ENCODE assay signal across 15 mouse cellular contexts in genomic region chr9:44250445-44250844, GRCm38 (mm10). TPM values are rescaled to one million over a fixed set of nuclear protein-coding genes. Genes with fewer than 3 reads are reported as not detected.
DNase-seq lines count a peak whose midpoint lies in the region; ATAC-seq and TF ChIP-seq lines count a peak whose summit lies in the region.
"Had no signal": no experiment of that assay in that cellular context is flagged by ENCODE, and none has a peak within 500 bp of the region (broad histone marks: within the 10 kb centered on the region; RNA-seq: fewer than 3 reads in every experiment).

No protein-coding gene starts in this region.

- H3K9me3 ChIP-seq in forebrain, embryonic 13.5 days (replicated peaks) = no peaks in the 10 kb centered on the region
- no peaks in the 10 kb centered on the region for H3K9me3 ChIP-seq in forebrain, embryonic 12.5 days
- H3K9me3 ChIP-seq in kidney, embryonic 16.5 days (ENCODE audit: low read length) = no peaks in the 10 kb centered on the region
- no peaks in the 10 kb centered on the region for H3K9me3 ChIP-seq in neural tube, embryonic 14.5 days (ENCODE audit: control insufficient read depth, low read length)
- H3K9me3 ChIP-seq: limb, embryonic 10.5 days; liver, embryonic 15.5 days had no signal

- TF ChIP-seq CTCF in olfactory bulb, adult 2 months (IDR thresholded peaks at IDR 0.05; ENCODE audit: insufficient read depth, low read depth, low read length) = no peak

- peak overlapping the region; percentile 31; the same call in 1 of the 2 replicates for H3K27ac ChIP-seq in forebrain, embryonic 13.5 days
- no peak overlapping the region for H3K27ac ChIP-seq in forebrain, embryonic 12.5 days
- no peak overlapping the region for H3K27ac ChIP-seq in kidney, embryonic 16.5 days (ENCODE audit: low read length)
- no peak overlapping the region for H3K27ac ChIP-seq in neural tube, embryonic 14.5 days (ENCODE audit: low read depth, low read length)
- 0 out of 2 replicates have a peak overlapping the region, but pooled peaks have one; percentile 43 for H3K27ac ChIP-seq in olfactory bulb, adult 2 months (ENCODE audit: insufficient read depth, low read depth, low read length)
- H3K27ac ChIP-seq: liver, embryonic 15.5 days had no signal

- TF ChIP-seq POLR2A in olfactory bulb, adult 2 months (IDR thresholded peaks at IDR 0.05; ENCODE audit: insufficient read depth, low read depth, low read length) = no peak

- DNase-seq in kidney, postnatal 14 days = no peak
- DNase-seq in neural tube, embryonic 10.5 days (ENCODE audit: extremely low spot score, low spot score) = no peak
- DNase-seq in lung, postnatal 36 days = no peak
- DNase-seq: cerebellum, adult 2 months; gastrocnemius, adult 2 months; heart, postnatal 4 days; right cerebral cortex, postnatal 14 days had no signal

- H3K36me3 ChIP-seq in forebrain, embryonic 13.5 days (ENCODE audit: poor library complexity, severe bottlenecking) = no peaks in the 10 kb centered on the region
- H3K36me3 ChIP-seq in forebrain, embryonic 12.5 days (replicated peaks) = no peaks in the 10 kb centered on the region
- H3K36me3 ChIP-seq in kidney, embryonic 16.5 days (ENCODE audit: insufficient read depth, low read length) = no peaks in the 10 kb centered on the region
- H3K36me3 ChIP-seq in neural tube, embryonic 14.5 days (ENCODE audit: control insufficient read depth, insufficient read depth, low read length) = no peaks in the 10 kb centered on the region
- H3K36me3 ChIP-seq: limb, embryonic 10.5 days; liver, embryonic 15.5 days had no signal

- peaks cover 5% of the 10 kb centered on the region; the same call in 1 of the 2 replicates for H3K27me3 ChIP-seq in forebrain, embryonic 13.5 days
- peaks cover 18% of the 10 kb centered on the region; the same call in 1 of the 2 replicates for H3K27me3 ChIP-seq in forebrain, embryonic 12.5 days
- no peaks in the 10 kb centered on the region for H3K27me3 ChIP-seq in kidney, embryonic 16.5 days (ENCODE audit: insufficient read depth, low read length)
- no peaks in the 10 kb centered on the region for H3K27me3 ChIP-seq in neural tube, embryonic 14.5 days (ENCODE audit: control insufficient read depth, insufficient read depth, low read length)

- H3K4me3 ChIP-seq in forebrain, embryonic 13.5 days = no peak overlapping the region
- H3K4me3 ChIP-seq in forebrain, embryonic 12.5 days (replicated peaks) = no peak overlapping the region
- H3K4me3 ChIP-seq in kidney, embryonic 16.5 days (ENCODE audit: low read length) = peak overlapping the region; percentile 19
- no peak overlapping the region for H3K4me3 ChIP-seq in neural tube, embryonic 14.5 days (ENCODE audit: low read depth, low read length)
- H3K4me3 ChIP-seq in olfactory bulb, adult 2 months (ENCODE audit: insufficient read depth, low read depth, low read length) = no peak overlapping the region
- H3K4me3 ChIP-seq: erythroblast, embryonic 14.5 days; liver, embryonic 15.5 days had no signal

- H3K4me2 ChIP-seq in forebrain, embryonic 13.5 days = no peak overlapping the region; the same call in 1 of the 2 replicates
- H3K4me2 ChIP-seq in forebrain, embryonic 12.5 days = no peak overlapping the region
- peak overlapping the region; percentile 46 for H3K4me2 ChIP-seq in kidney, embryonic 16.5 days (replicated peaks; ENCODE audit: low read depth, low read length)
- no peak overlapping the region for H3K4me2 ChIP-seq in neural tube, embryonic 14.5 days (ENCODE audit: low read depth, low read length)

- ATAC-seq in forebrain, embryonic 13.5 days = no peak
- ATAC-seq in forebrain, embryonic 12.5 days (ENCODE audit: low FRiP score) = no peak
- ATAC-seq in kidney, embryonic 16.5 days (ENCODE audit: low FRiP score, low TSS enrichment) = peak; percentile 47; the same call in 1 of the 2 replicates
- peak; percentile 33; the same call in 1 of the 2 replicates for ATAC-seq in neural tube, embryonic 14.5 days (ENCODE audit: low read depth)

- WGBS in forebrain, embryonic 13.5 days = 41% methylated on average over 4 of the region's 4 CpGs
- WGBS in forebrain, embryonic 12.5 days = 55% methylated on average over 4 of the region's 4 CpGs
- WGBS in kidney, embryonic 16.5 days = 39% methylated on average over 4 of the region's 4 CpGs
- 35% methylated on average over 4 of the region's 4 CpGs for WGBS in neural tube, embryonic 14.5 days
- WGBS in olfactory bulb, adult 2 months = 18% methylated on average over 4 of the region's 4 CpGs

- peaks cover 49% of the 10 kb centered on the region for H3K4me1 ChIP-seq in forebrain, embryonic 13.5 days
- peaks cover 46% of the 10 kb centered on the region for H3K4me1 ChIP-seq in forebrain, embryonic 12.5 days
- H3K4me1 ChIP-seq in kidney, embryonic 16.5 days (ENCODE audit: insufficient read depth, low read length) = peaks cover 26% of the 10 kb centered on the region
- peaks cover 16% of the 10 kb centered on the region for H3K4me1 ChIP-seq in neural tube, embryonic 14.5 days (ENCODE audit: control insufficient read depth, insufficient read depth, low read length)
- H3K4me1 ChIP-seq in olfactory bulb, adult 2 months (ENCODE audit: control insufficient read depth, insufficient read depth, low read length) = peaks cover 49% of the 10 kb centered on the region

- 0 out of 2 replicates have a peak overlapping the region, but pooled peaks have one; percentile 16 for H3K9ac ChIP-seq in forebrain, embryonic 13.5 days
- H3K9ac ChIP-seq in forebrain, embryonic 12.5 days = no peak overlapping the region
- 0 out of 2 replicates have a peak overlapping the region, but pooled peaks have one; percentile 10 for H3K9ac ChIP-seq in kidney, embryonic 16.5 days (replicated peaks; ENCODE audit: low read length)
- H3K9ac ChIP-seq in neural tube, embryonic 14.5 days (replicated peaks; ENCODE audit: low read depth, low read length) = no peak overlapping the region
- H3K9ac ChIP-seq: liver, embryonic 15.5 days had no signal

RNA-seq across cellular contexts. Expression of gene Pdzd3, which starts 0.8 kb away (rescaled TPM):
- polyA plus RNA-seq in forebrain, embryonic 13.5 days (2015; fragmentation: Nextera tagmentation; extraction: Ambion mirVana) = 0.39 and 0.40 TPM in 2 replicates
- 0.23 and 0.31 TPM in 2 replicates for polyA plus RNA-seq in forebrain, embryonic 12.5 days (2016; fragmentation: Nextera tagmentation; extraction: Ambion mirVana)
- 13.3 and 14.1 TPM in 2 replicates for polyA plus RNA-seq in kidney, embryonic 16.5 days (2015; fragmentation: Nextera tagmentation; extraction: Ambion mirVana)
- 0.12 and 0.23 TPM in 2 replicates for polyA plus RNA-seq in neural tube, embryonic 14.5 days (2014; fragmentation: Nextera tagmentation; extraction: Ambion mirVana)
- not detected in 2 replicates for polyA plus RNA-seq in olfactory bulb, adult 2 months (2012; ENCODE audit: insufficient read depth, insufficient read length, low replicate concordance, missing spikeins)
- polyA plus RNA-seq: erythroblast, embryonic 14.5 days; limb, embryonic 10.5 days; liver, embryonic 15.5 days had no signal

RNA-seq across cellular contexts. Expression of gene Ccdc153, which starts 10.0 kb away (rescaled TPM):
- not detected in 2 replicates for polyA plus RNA-seq in forebrain, embryonic 13.5 days (2015; fragmentation: Nextera tagmentation; extraction: Ambion mirVana)
- polyA plus RNA-seq in forebrain, embryonic 12.5 days (2016; fragmentation: Nextera tagmentation; extraction: Ambion mirVana) = not detected in 2 replicates
- polyA plus RNA-seq in kidney, embryonic 16.5 days (2015; fragmentation: Nextera tagmentation; extraction: Ambion mirVana) = not detected in 2 replicates
- polyA plus RNA-seq in neural tube, embryonic 14.5 days (2014; fragmentation: Nextera tagmentation; extraction: Ambion mirVana) = not detected in 2 replicates
- not detected in 2 replicates for polyA plus RNA-seq in olfactory bulb, adult 2 months (2012; ENCODE audit: insufficient read depth, insufficient read length, low replicate concordance, missing spikeins)
- polyA plus RNA-seq: erythroblast, embryonic 14.5 days; limb, embryonic 10.5 days; liver, embryonic 15.5 days had no signal

RNA-seq across cellular contexts. Expression of gene Cbl, which starts 16.6 kb away (rescaled TPM):
- polyA plus RNA-seq in forebrain, embryonic 13.5 days (2015; fragmentation: Nextera tagmentation; extraction: Ambion mirVana) = 25.2 and 26.4 TPM in 2 replicates
- polyA plus RNA-seq in forebrain, embryonic 12.5 days (2016; fragmentation: Nextera tagmentation; extraction: Ambion mirVana) = 28.7 and 34.3 TPM in 2 replicates
- 17.6 and 24.0 TPM in 2 replicates for polyA plus RNA-seq in kidney, embryonic 16.5 days (2015; fragmentation: Nextera tagmentation; extraction: Ambion mirVana)
- polyA plus RNA-seq in neural tube, embryonic 14.5 days (2014; fragmentation: Nextera tagmentation; extraction: Ambion mirVana) = 19.7 and 22.6 TPM in 2 replicates
- polyA plus RNA-seq in olfactory bulb, adult 2 months (2012; ENCODE audit: insufficient read depth, insufficient read length, low replicate concordance, missing spikeins) = 80.7 and 279 TPM in 2 replicates

RNA-seq across cellular contexts. Expression of gene Nlrx1, which starts 18.0 kb away (rescaled TPM):
- 4.4 and 4.5 TPM in 2 replicates for polyA plus RNA-seq in forebrain, embryonic 13.5 days (2015; fragmentation: Nextera tagmentation; extraction: Ambion mirVana)
- 4.6 and 5.2 TPM in 2 replicates for polyA plus RNA-seq in forebrain, embryonic 12.5 days (2016; fragmentation: Nextera tagmentation; extraction: Ambion mirVana)
- polyA plus RNA-seq in kidney, embryonic 16.5 days (2015; fragmentation: Nextera tagmentation; extraction: Ambion mirVana) = 6.6 and 7.9 TPM in 2 replicates
- polyA plus RNA-seq in neural tube, embryonic 14.5 days (2014; fragmentation: Nextera tagmentation; extraction: Ambion mirVana) = 3.7 and 4.5 TPM in 2 replicates
- polyA plus RNA-seq in olfactory bulb, adult 2 months (2012; ENCODE audit: insufficient read depth, insufficient read length, low replicate concordance, missing spikeins) = not detected in 2 replicates

RNA-seq across cellular contexts. Expression of gene Abcg4, which starts 38.0 kb away (rescaled TPM):
- 9.2 and 10.9 TPM in 2 replicates for polyA plus RNA-seq in forebrain, embryonic 13.5 days (2015; fragmentation: Nextera tagmentation; extraction: Ambion mirVana)
- 10.1 and 12.4 TPM in 2 replicates for polyA plus RNA-seq in forebrain, embryonic 12.5 days (2016; fragmentation: Nextera tagmentation; extraction: Ambion mirVana)
- 2.8 TPM in 2 replicates for polyA plus RNA-seq in kidney, embryonic 16.5 days (2015; fragmentation: Nextera tagmentation; extraction: Ambion mirVana)
- polyA plus RNA-seq in neural tube, embryonic 14.5 days (2014; fragmentation: Nextera tagmentation; extraction: Ambion mirVana) = 21.4 and 25.0 TPM in 2 replicates
- not detected in 2 replicates for polyA plus RNA-seq in olfactory bulb, adult 2 months (2012; ENCODE audit: insufficient read depth, insufficient read length, low replicate concordance, missing spikeins)

Comparison
In these comparisons a context has a peak if more than half of its experiments do, and no peak if none do; other contexts are left out.
1. H3K27ac ChIP-seq: peak in forebrain, embryonic 13.5 days (single experiment) and olfactory bulb, adult 2 months (single experiment); none in forebrain, embryonic 12.5 days (single experiment), kidney, embryonic 16.5 days (single experiment) and neural tube, embryonic 14.5 days (single experiment).
2. H3K9ac ChIP-seq: peak in forebrain, embryonic 13.5 days (single experiment) and kidney, embryonic 16.5 days (single experiment); none in forebrain, embryonic 12.5 days (single experiment) and neural tube, embryonic 14.5 days (single experiment).
3. ATAC-seq: peak in kidney, embryonic 16.5 days (single experiment) and neural tube, embryonic 14.5 days (single experiment); none in forebrain, embryonic 13.5 days (single experiment) and forebrain, embryonic 12.5 days (single experiment).
4. RNA of gene Pdzd3, which starts 0.8 kb away (polyA plus RNA-seq): 13.3 to 14.1 TPM in kidney, embryonic 16.5 days; 0.39 to 0.40 TPM in forebrain, embryonic 13.5 days, 0.23 to 0.31 TPM in forebrain, embryonic 12.5 days, 0.12 to 0.23 TPM in neural tube, embryonic 14.5 days and not detected in olfactory bulb, adult 2 months; every median in the first group is over 10 times any median in the second.